Mouse (Mus musculus) midbrain, embryonic 12.5 days (tissue): ENCODE results near the gene Omt2b. TPM values are rescaled to one million over a fixed set of nuclear protein-coding genes. Genes with fewer than 3 reads are reported as not detected.
"Not testable (repeated sequence)": the region's sequence is repeated elsewhere in the genome, so short reads cannot be mapped to it uniquely, and the experiment has no call there.

Experiments
- ATAC-seq: fragments of 200-750 bp; cut with Nextera tagmentation; 2 replicates; pipeline ENCODE4 v1.8.0; 2017; ENCODE audit warnings: low read depth, moderate TSS enrichment, moderate library complexity; ENCODE audit not compliant: low FRiP score
- H3K27ac ChIP-seq: fragments of 300-500 bp; sonication (generic); replicated peaks from 2 replicates; pipeline ENCODE4 v1.5.1; 2016; ENCODE audit warnings: mild to moderate bottlenecking
- H3K27me3 ChIP-seq: fragments of 300-500 bp; sonication (generic); 2 replicates; pipeline ENCODE4 v1.6.1; 2016; ENCODE audit warnings: mild to moderate bottlenecking
- H3K36me3 ChIP-seq: fragments of 300-500 bp; sonication (generic); 2 replicates; pipeline ENCODE4 v1.6.1; 2016
- H3K4me1 ChIP-seq: fragments of 300-500 bp; sonication (generic); 2 replicates; pipeline ENCODE4 v1.6.1; 2016
- H3K4me2 ChIP-seq: fragments of 300-500 bp; sonication (generic); replicated peaks from 2 replicates; pipeline ENCODE4 v1.6.1; 2016; ENCODE audit warnings: mild to moderate bottlenecking, moderate library complexity
- H3K4me3 ChIP-seq: fragments of 300-500 bp; sonication (generic); 2 replicates; pipeline ENCODE4 v1.5.1; 2016; ENCODE audit warnings: mild to moderate bottlenecking
- H3K9ac ChIP-seq: fragments of 300-500 bp; sonication (generic); replicated peaks from 2 replicates; pipeline ENCODE4 v1.6.1; 2016; ENCODE audit warnings: mild to moderate bottlenecking, moderate library complexity
- H3K9me3 ChIP-seq: fragments of 300-500 bp; sonication (generic); 2 replicates; pipeline ENCODE4 v1.6.1; 2016; ENCODE audit warnings: mild to moderate bottlenecking
- WGBS: fragments of 180-500 bp; shearing (Covaris S2); methylation state at CpG from one replicate; pipeline ENCODE4 v1.1.7; 2016; 5-methylcytosine and 5-hydroxymethylcytosine counted together
- polyA plus RNA-seq: library from polyadenylated mRNA; unstranded; fragments of >200 nt; fragmentation: Nextera tagmentation; extraction: Ambion mirVana; gene quantifications from 2 replicates; pipeline ENCODE4 v1.2.1, GENCODE M21; 2016

The Omt2b gene
- polyA plus RNA-seq = not detected in 2 replicates

- H3K9ac ChIP-seq, H3K4me1 ChIP-seq, H3K36me3 ChIP-seq, H3K4me3 ChIP-seq, H3K9me3 ChIP-seq, ATAC-seq, H3K27ac ChIP-seq, H3K4me2 ChIP-seq, H3K27me3 ChIP-seq: not testable (repeated sequence)
- WGBS = 88% methylated on average over 1 of the region's 1 CpGs
Measured at GRCm38 (mm10) chr9:78327289-78327688, at the start of gene Omt2b. Gene Omt2b, plus strand, starts transcription at chr9:78327589.

GRCm38 (mm10) chr9:78282002-78282711 is 45.2 kb upstream of the Omt2b start:
- not testable (repeated sequence) for H3K9me3 ChIP-seq, H3K4me2 ChIP-seq, H3K9ac ChIP-seq, H3K36me3 ChIP-seq, ATAC-seq, H3K4me1 ChIP-seq, H3K27me3 ChIP-seq, H3K27ac ChIP-seq, H3K4me3 ChIP-seq
- 87% methylated on average over 4 of the region's 4 CpGs for WGBS

GRCm38 (mm10) chr9:78289063-78289462 is 38.3 kb upstream of the Omt2b start:
- WGBS = 70% methylated on average over 1 of the region's 1 CpGs
- H3K27ac ChIP-seq, H3K36me3 ChIP-seq, H3K9me3 ChIP-seq, H3K9ac ChIP-seq, H3K4me2 ChIP-seq, H3K4me3 ChIP-seq, ATAC-seq, H3K4me1 ChIP-seq, H3K27me3 ChIP-seq: not testable (repeated sequence)

GRCm38 (mm10) chr9:78289723-78290122 is 37.7 kb upstream of the Omt2b start, which contains the start of gene Gm10639:
Gene Gm10639, plus strand, starts transcription at chr9:78289923.
- H3K4me1 ChIP-seq, H3K9ac ChIP-seq, H3K4me3 ChIP-seq, ATAC-seq, H3K36me3 ChIP-seq, H3K27ac ChIP-seq, H3K9me3 ChIP-seq, H3K27me3 ChIP-seq, H3K4me2 ChIP-seq: not testable (repeated sequence)
- WGBS = 81% methylated on average over 3 of the region's 3 CpGs

- not testable (repeated sequence) for H3K4me3 ChIP-seq, H3K27me3 ChIP-seq, H3K9ac ChIP-seq, H3K27ac ChIP-seq, H3K4me1 ChIP-seq, H3K36me3 ChIP-seq, H3K9me3 ChIP-seq, ATAC-seq, H3K4me2 ChIP-seq
- WGBS = 88% methylated on average over 8 of the region's 8 CpGs
Measured at GRCm38 (mm10) chr9:78292462-78292861, 34.9 kb upstream of the Omt2b start.

- H3K36me3 ChIP-seq, H3K27me3 ChIP-seq, H3K9me3 ChIP-seq, ATAC-seq, H3K4me2 ChIP-seq, H3K4me1 ChIP-seq, H3K4me3 ChIP-seq, H3K27ac ChIP-seq, H3K9ac ChIP-seq: not testable (repeated sequence)
- WGBS = 62% methylated on average over 1 of the region's 1 CpGs
Measured at GRCm38 (mm10) chr9:78293683-78294082, 33.7 kb upstream of the Omt2b start.

GRCm38 (mm10) chr9:78294781-78295180 is 32.6 kb upstream of the Omt2b start:
- not testable (repeated sequence) for H3K9ac ChIP-seq, H3K36me3 ChIP-seq, ATAC-seq, H3K4me1 ChIP-seq, H3K4me3 ChIP-seq, H3K27ac ChIP-seq, H3K9me3 ChIP-seq, H3K27me3 ChIP-seq, H3K4me2 ChIP-seq
- WGBS = 79% methylated on average over 7 of the region's 7 CpGs

- H3K9me3 ChIP-seq, H3K4me2 ChIP-seq, H3K27me3 ChIP-seq, ATAC-seq, H3K9ac ChIP-seq, H3K36me3 ChIP-seq, H3K4me3 ChIP-seq, H3K27ac ChIP-seq, H3K4me1 ChIP-seq: not testable (repeated sequence)
- 13% methylated on average over 6 of the region's 6 CpGs for WGBS
Measured at GRCm38 (mm10) chr9:78296089-78296488, 31.3 kb upstream of the Omt2b start.

- Histone ChIP-seq H3K4me2 (no peak overlapping the region), H3K9me3 (no peaks in the 10 kb centered on the region), H3K4me3 (no peak overlapping the region), H3K27me3 (no peaks in the 10 kb centered on the region), H3K9ac (no peak overlapping the region), H3K36me3 (no peaks in the 10 kb centered on the region), H3K27ac (no peak overlapping the region), H3K4me1 (no peaks in the 10 kb centered on the region)
- no peak for ATAC-seq
- WGBS = 80% methylated on average over 1 of the region's 1 CpGs
Measured at GRCm38 (mm10) chr9:78298232-78298631, 29.2 kb upstream of the Omt2b start.

- not testable (repeated sequence) for H3K4me1 ChIP-seq, H3K4me3 ChIP-seq, H3K27ac ChIP-seq, H3K36me3 ChIP-seq, H3K9ac ChIP-seq, H3K4me2 ChIP-seq, ATAC-seq, H3K27me3 ChIP-seq, H3K9me3 ChIP-seq
- 80% methylated on average over 1 of the region's 1 CpGs for WGBS
Measured at GRCm38 (mm10) chr9:78299143-78299542, 28.2 kb upstream of the Omt2b start.

GRCm38 (mm10) chr9:78308122-78308521 is 19.3 kb upstream of the Omt2b start:
- not testable (repeated sequence) for ATAC-seq, H3K4me3 ChIP-seq, H3K4me2 ChIP-seq, H3K27ac ChIP-seq, H3K9ac ChIP-seq, H3K27me3 ChIP-seq, H3K36me3 ChIP-seq, H3K9me3 ChIP-seq, H3K4me1 ChIP-seq
- WGBS = 75% methylated on average over 3 of the region's 3 CpGs

- Histone ChIP-seq H3K4me3 (no peak within 1 kb of the TSS), H3K9me3 (no peaks in the 10 kb centered on the region), H3K27me3 (no peaks in the 10 kb centered on the region), H3K4me1 (no peaks in the 10 kb centered on the region), H3K27ac (no peak within 1 kb of the TSS), H3K9ac (no peak within 1 kb of the TSS), H3K4me2 (no peak within 1 kb of the TSS), H3K36me3 (no peaks in the 10 kb centered on the region)
- ATAC-seq = no peak
- 77% methylated on average over 2 of the region's 2 CpGs for WGBS
Measured at GRCm38 (mm10) chr9:78314696-78315095, 12.7 kb upstream of the Omt2b start, which contains the start of gene Omt2a. Gene Omt2a, minus strand, starts transcription at chr9:78314796.

GRCm38 (mm10) chr9:78319499-78319898 is 7.9 kb upstream of the Omt2b start:
- Histone ChIP-seq H3K27me3 (no peaks in the 10 kb centered on the region), H3K9ac (no peak overlapping the region), H3K4me1 (no peaks in the 10 kb centered on the region), H3K27ac (no peak overlapping the region), H3K9me3 (no peaks in the 10 kb centered on the region), H3K4me3 (no peak overlapping the region), H3K4me2 (no peak overlapping the region), H3K36me3 (no peaks in the 10 kb centered on the region)
- ATAC-seq = no peak
- 55% methylated on average over 1 of the region's 1 CpGs for WGBS
